Mouse (Mus musculus): ENCODE results near the gene Milr1.

GRCm38 (mm10) chr11:106787131-106788025 lies 36.4 kb downstream of the Milr1 start:
- peak; percentile 54; the same call in 1 of the 2 replicates for TF ChIP-seq POLR2A (IDR thresholded peaks at IDR 0.05; ENCODE audit: insufficient read depth, low read depth, low read length)
- TF ChIP-seq CTCF (IDR thresholded peaks at IDR 0.05; ENCODE audit: insufficient read depth, low read depth, low read length): no peak

All from olfactory bulb, adult 2 months (tissue).